Comparison of ENCODE assay signal across 20 mouse cellular contexts in genomic region chr10:90771046-90771445, GRCm38 (mm10).
DNase-seq lines count a peak whose midpoint lies in the region; ATAC-seq lines count a peak whose summit lies in the region.
"Had no signal": no experiment of that assay in that cellular context is flagged by ENCODE, and none has a peak within 500 bp of the region (broad histone marks: within the 10 kb centered on the region; RNA-seq: fewer than 3 reads in every experiment).

No protein-coding gene starts in this region.

- H3K9me3 ChIP-seq in hindbrain, embryonic 10.5 days, result no peaks in the 10 kb centered on the region
- H3K9me3 ChIP-seq in hindbrain, embryonic 11.5 days (ENCODE audit: control insufficient read depth, low read length), result no peaks in the 10 kb centered on the region
- no peaks in the 10 kb centered on the region for H3K9me3 ChIP-seq in forebrain, embryonic 12.5 days
- H3K9me3 ChIP-seq in hindbrain, embryonic 15.5 days, result no peaks in the 10 kb centered on the region
- no peaks in the 10 kb centered on the region for H3K9me3 ChIP-seq in neural tube, embryonic 12.5 days
- H3K9me3 ChIP-seq: embryonic facial prominence, embryonic 13.5 days; megakaryocyte, embryonic 14.5 days had no signal

- H3K4me2 ChIP-seq in hindbrain, embryonic 11.5 days (replicated peaks; ENCODE audit: low read depth, low read length), result no peak overlapping the region
- peak overlapping the region; percentile 44 for H3K4me2 ChIP-seq in forebrain, embryonic 12.5 days
- 0 out of 2 replicates have a peak overlapping the region, but pooled peaks have one; percentile 27 for H3K4me2 ChIP-seq in hindbrain, embryonic 15.5 days
- H3K4me2 ChIP-seq in neural tube, embryonic 12.5 days (replicated peaks), result peak overlapping the region; percentile 43
- H3K4me2 ChIP-seq: lung, embryonic 14.5 days had no signal

- H3K36me3 ChIP-seq in hindbrain, embryonic 10.5 days, result no peaks in the 10 kb centered on the region
- H3K36me3 ChIP-seq in hindbrain, embryonic 11.5 days (ENCODE audit: control insufficient read depth, insufficient read depth, low read length), result no peaks in the 10 kb centered on the region
- no peaks in the 10 kb centered on the region for H3K36me3 ChIP-seq in forebrain, embryonic 12.5 days (replicated peaks)
- H3K36me3 ChIP-seq in hindbrain, embryonic 15.5 days, result no peaks in the 10 kb centered on the region
- H3K36me3 ChIP-seq in neural tube, embryonic 12.5 days, result no peaks in the 10 kb centered on the region
- H3K36me3 ChIP-seq: embryonic facial prominence, embryonic 13.5 days had no signal

- H3K27ac ChIP-seq in hindbrain, embryonic 10.5 days, result no peak overlapping the region
- H3K27ac ChIP-seq in hindbrain, embryonic 11.5 days (ENCODE audit: low read depth, low read length), result no peak overlapping the region
- no peak overlapping the region for H3K27ac ChIP-seq in forebrain, embryonic 12.5 days
- peak overlapping the region; percentile 34 for H3K27ac ChIP-seq in hindbrain, embryonic 15.5 days (replicated peaks)
- no peak overlapping the region for H3K27ac ChIP-seq in neural tube, embryonic 12.5 days
- H3K27ac ChIP-seq: embryonic facial prominence, embryonic 13.5 days; heart, adult 2 months; kidney, postnatal 0 days; stomach, postnatal 0 days had no signal

- no peak overlapping the region for H3K9ac ChIP-seq in hindbrain, embryonic 11.5 days (ENCODE audit: low read depth, low read length)
- H3K9ac ChIP-seq in forebrain, embryonic 12.5 days, result no peak overlapping the region
- H3K9ac ChIP-seq in hindbrain, embryonic 15.5 days, result no peak overlapping the region
- no peak overlapping the region for H3K9ac ChIP-seq in neural tube, embryonic 12.5 days
- H3K9ac ChIP-seq: embryonic facial prominence, embryonic 13.5 days; lung, embryonic 14.5 days had no signal

- H3K27me3 ChIP-seq in hindbrain, embryonic 10.5 days (ENCODE audit: insufficient read depth, poor library complexity, severe bottlenecking), result peaks cover 8% of the 10 kb centered on the region; the same call in 1 of the 2 replicates
- no peaks in the 10 kb centered on the region for H3K27me3 ChIP-seq in hindbrain, embryonic 11.5 days (ENCODE audit: control insufficient read depth, insufficient read depth, low read length)
- no peaks in the 10 kb centered on the region for H3K27me3 ChIP-seq in forebrain, embryonic 12.5 days
- H3K27me3 ChIP-seq in hindbrain, embryonic 15.5 days, result no peaks in the 10 kb centered on the region
- no peaks in the 10 kb centered on the region for H3K27me3 ChIP-seq in neural tube, embryonic 12.5 days (replicated peaks)

- H3K4me1 ChIP-seq in hindbrain, embryonic 10.5 days (replicated peaks), result peaks cover 23% of the 10 kb centered on the region
- no peaks in the 10 kb centered on the region for H3K4me1 ChIP-seq in hindbrain, embryonic 11.5 days (replicated peaks; ENCODE audit: control insufficient read depth, insufficient read depth, low read length)
- H3K4me1 ChIP-seq in forebrain, embryonic 12.5 days, result peaks cover 19% of the 10 kb centered on the region
- peaks cover 31% of the 10 kb centered on the region for H3K4me1 ChIP-seq in hindbrain, embryonic 15.5 days (replicated peaks)
- peaks cover 16% of the 10 kb centered on the region; the same call in 1 of the 2 replicates for H3K4me1 ChIP-seq in neural tube, embryonic 12.5 days
- H3K4me1 ChIP-seq: megakaryocyte, embryonic 14.5 days had no signal

- ATAC-seq in hindbrain, embryonic 11.5 days (ENCODE audit: low FRiP score), result no peak
- ATAC-seq in forebrain, embryonic 12.5 days (ENCODE audit: low FRiP score), result no peak; the same call in 1 of the 2 replicates
- ATAC-seq in hindbrain, embryonic 15.5 days (ENCODE audit: low FRiP score, low read depth), result 0 out of 2 replicates have a peak, but pooled peaks have one; percentile 55
- 0 out of 2 replicates have a peak, but pooled peaks have one; percentile 45 for ATAC-seq in neural tube, embryonic 12.5 days (ENCODE audit: low FRiP score, low read depth)
- ATAC-seq: inflammation-experienced regulatory T-cells, adult 6 months had no signal

- no peak for DNase-seq in hindbrain, embryonic 10.5 days (ENCODE audit: low spot score)
- no peak for DNase-seq in hindbrain, embryonic 11.5 days (ENCODE audit: low spot score)
- DNase-seq in adrenal gland, postnatal 10 days, result no peak
- no peak for DNase-seq in layer of hippocampus, adult 18-20 months (ENCODE audit: low spot score in 2 of 2)
- DNase-seq in lung, postnatal 4 days, result no peak
- DNase-seq: cerebellum, adult 11 months; cerebellum, postnatal 25 days; gastrocnemius, postnatal 10 days; heart, adult 2 months; right cerebral cortex, adult 18-20 months; thymus, postnatal 4 days had no signal

- peak overlapping the region; percentile 36 for H3K4me3 ChIP-seq in hindbrain, embryonic 10.5 days
- no peak overlapping the region for H3K4me3 ChIP-seq in hindbrain, embryonic 11.5 days (ENCODE audit: low read depth, low read length)
- H3K4me3 ChIP-seq in forebrain, embryonic 12.5 days (replicated peaks), result no peak overlapping the region
- H3K4me3 ChIP-seq in hindbrain, embryonic 15.5 days, result no peak overlapping the region
- H3K4me3 ChIP-seq in neural tube, embryonic 12.5 days, result no peak overlapping the region
- H3K4me3 ChIP-seq: embryonic facial prominence, embryonic 13.5 days; heart, adult 2 months; megakaryocyte, embryonic 14.5 days had no signal

- 46% methylated on average over 7 of the region's 7 CpGs for WGBS in hindbrain, embryonic 10.5 days
- 52% methylated on average over 7 of the region's 7 CpGs for WGBS in hindbrain, embryonic 11.5 days
- 44% methylated on average over 7 of the region's 7 CpGs for WGBS in forebrain, embryonic 12.5 days
- WGBS in hindbrain, embryonic 15.5 days, result 42% methylated on average over 7 of the region's 7 CpGs
- WGBS in neural tube, embryonic 12.5 days, result 49% methylated on average over 7 of the region's 7 CpGs

Comparison
In these comparisons a context has a peak if more than half of its experiments do, and no peak if none do; other contexts are left out.
1. ATAC-seq: peak in hindbrain, embryonic 15.5 days (single experiment) and neural tube, embryonic 12.5 days (single experiment); none in hindbrain, embryonic 11.5 days (single experiment) and forebrain, embryonic 12.5 days (single experiment).